Mouse (Mus musculus) heart, adult 2 months (tissue): ENCODE results near the gene Mypop. TPM values are rescaled to one million over a fixed set of nuclear protein-coding genes. Genes with fewer than 3 reads are reported as not detected.

Source experiments
- DNase-seq, 2 experiments: peaks; one replicate each; pipeline ENCODE4 v3.0.0; 2021
- H3K27ac ChIP-seq: fragments of 200-600 bp; 2 replicates; pipeline ENCODE4 v1.8.1; 2022
- H3K27me3 ChIP-seq: fragments of 200-500 bp; 2 replicates; pipeline ENCODE4 v1.6.1; 2012; ENCODE audit warnings: mild to moderate bottlenecking, low read length, inconsistent platforms, mixed read lengths; ENCODE audit not compliant: control insufficient read depth, insufficient read depth
- H3K36me3 ChIP-seq: fragments of 200-500 bp; 2 replicates; pipeline ENCODE4 v1.6.1; 2012; ENCODE audit warnings: low read length, inconsistent platforms; ENCODE audit not compliant: control insufficient read depth, insufficient read depth
- H3K4me1 ChIP-seq: fragments of 200-500 bp; 2 replicates; pipeline ENCODE4 v1.6.1; 2011; ENCODE audit warnings: low read length; ENCODE audit not compliant: control insufficient read depth, insufficient read depth
- H3K4me3 ChIP-seq: fragments of 200-600 bp; 2 replicates; pipeline ENCODE4 v1.8.1; 2022
- H3K79me2 ChIP-seq: fragments of 200-500 bp; replicated peaks from 2 replicates; pipeline ENCODE4 v1.6.1; 2012; ENCODE audit warnings: mild to moderate bottlenecking, inconsistent platforms, low read length, moderate library complexity, mixed read lengths; ENCODE audit not compliant: control insufficient read depth, insufficient read depth
- H3K9ac ChIP-seq: fragments of 200-500 bp; 2 replicates; pipeline ENCODE4 v1.6.1; 2012; ENCODE audit warnings: low read depth, mild to moderate bottlenecking, control low read depth, inconsistent platforms, low read length, mixed read lengths
- CTCF ChIP-seq: fragments of 200-600 bp; IDR thresholded peaks from 2 replicates; pipeline ENCODE4 v1.8.1; 2022; ENCODE audit warnings: antibody characterized with exemption, mild to moderate bottlenecking, moderate library complexity
- EP300 ChIP-seq: fragments of 200-500 bp; IDR thresholded peaks from 2 replicates; pipeline ENCODE4 v1.6.1; 2011; ENCODE audit warnings: low read depth, low read length, control low read depth; ENCODE audit not compliant: insufficient read depth
- POLR2A ChIP-seq: fragments of 200-500 bp; IDR thresholded peaks from 2 replicates; pipeline ENCODE4 v1.6.1; 2011; ENCODE audit warnings: mild to moderate bottlenecking, low read depth, low read length, control low read depth; ENCODE audit not compliant: insufficient read depth
- WGBS: fragments of 180-500 bp; shearing (Covaris S2); methylation state at CpG from one replicate; pipeline ENCODE4 v1.1.7; 2018; 5-methylcytosine and 5-hydroxymethylcytosine counted together
- intact Hi-C: fragments of 180-260 bp; cut with DNase I; formaldehyde crosslinking; loops from one replicate; pipeline ENCODE4 v1.15.1; 2025
- polyA plus RNA-seq: library from polyadenylated mRNA; depleted of rRNA; stranded (reverse); fragments of >200 nt; gene quantifications from 2 replicates; pipeline ENCODE4 v1.2.3, GENCODE M21; 2012
- total RNA-seq, 2 experiments: library from RNA; stranded (reverse); gene quantifications; 2 replicates each; pipeline ENCODE4 v1.2.3; 2021

The Mypop gene
- total and polyA plus RNA-seq, 3 experiments = 3.5 to 4.0 (median 3.9) TPM

- Histone ChIP-seq H3K4me3 (peak within 1 kb of the TSS; percentile 64), H3K9ac (peak within 1 kb of the TSS; percentile 87), H3K27me3 (peaks cover 6% of the 10 kb centered on the region; the same call in 1 of the 2 replicates), H3K4me1 (peaks cover 2% of the 10 kb centered on the region; the same call in 1 of the 2 replicates), H3K36me3 (no peaks in the 10 kb centered on the region), H3K27ac (peak within 1 kb of the TSS; percentile 78), H3K79me2 (peaks cover 3% of the 10 kb centered on the region)
- no peak for TF ChIP-seq POLR2A
- peak; percentile 67 for TF ChIP-seq CTCF
- no peak for TF ChIP-seq EP300
- peak; percentile 62 to 67 for DNase-seq
- 5% methylated on average over 30 of the region's 30 CpGs for WGBS
- intact Hi-C loops = loop anchor here (2.0 kb wide), 1 partner anchor 17 kb away; no protein-coding TSS in a partner anchor
Observed at GRCm38 (mm10) chr7:19023357-19023814, 32.3 kb downstream of the Mypop start, which contains the start of gene Foxa3. Gene Foxa3 (minus strand): TSS chr7:19023538.

GRCm38 (mm10) chr7:19024096-19024506 lies 33.1 kb downstream of the Mypop start, which contains the start of gene Sympk:
Gene Sympk (plus strand): TSS chr7:19024377.
- intact Hi-C loops = loop anchor here (2.0 kb wide), 1 partner anchor 97 kb away; no protein-coding TSS in a partner anchor
- Histone ChIP-seq H3K4me3 (peak within 1 kb of the TSS; percentile 64), H3K4me1 (peaks cover 2% of the 10 kb centered on the region; the same call in 1 of the 2 replicates), H3K27me3 (peaks cover 6% of the 10 kb centered on the region; the same call in 1 of the 2 replicates), H3K27ac (peak within 1 kb of the TSS; percentile 78), H3K9ac (peak within 1 kb of the TSS; percentile 87), H3K36me3 (no peaks in the 10 kb centered on the region), H3K79me2 (peaks cover 3% of the 10 kb centered on the region)
- peak; percentile 95 to 97 for DNase-seq
- whole genome bisulfite sequencing = under 1% methylated on average over 50 of the region's 50 CpGs
- TF ChIP-seq CTCF (no peak), EP300 (peak; percentile 31; the same call in 1 of the 2 replicates)

- intact Hi-C loops = loop anchor here (2.0 kb wide), 1 partner anchor 96 kb away; no protein-coding TSS in a partner anchor
- Histone ChIP-seq H3K27me3 (peaks cover 6% of the 10 kb centered on the region; the same call in 1 of the 2 replicates), H3K36me3 (no peaks in the 10 kb centered on the region), H3K27ac (peak overlapping the region; percentile 78), H3K4me3 (peak overlapping the region; percentile 64), H3K9ac (peak overlapping the region; percentile 87), H3K79me2 (peaks cover 3% of the 10 kb centered on the region), H3K4me1 (peaks cover 2% of the 10 kb centered on the region; the same call in 1 of the 2 replicates)
- no peak for DNase-seq
- TF ChIP-seq EP300 = no peak
- no peak for TF ChIP-seq CTCF
- TF ChIP-seq POLR2A = no peak
- whole genome bisulfite sequencing = 1% methylated on average over 26 of the region's 36 CpGs
Observed at GRCm38 (mm10) chr7:19024581-19025255, 33.7 kb downstream of the Mypop start.

DNA sequence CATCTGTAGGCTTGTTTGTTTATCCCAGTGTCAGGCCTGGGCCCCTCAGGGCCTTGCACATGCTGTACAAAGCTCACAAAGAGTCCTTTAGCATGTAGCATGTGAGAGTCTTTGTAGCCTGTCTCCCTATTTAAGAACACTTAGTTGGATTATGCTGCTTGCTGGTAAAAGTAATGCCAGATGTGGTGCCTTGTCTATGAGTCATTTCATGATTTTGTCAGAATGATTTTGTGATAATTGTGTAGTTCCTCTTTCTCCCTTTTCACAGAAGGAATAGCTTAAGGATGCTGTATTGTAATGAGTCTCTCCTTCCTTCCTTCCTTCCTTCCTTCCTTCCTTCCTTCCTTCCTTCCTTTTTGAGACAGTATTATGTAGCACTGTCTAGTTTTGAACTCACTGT lies 37.0 kb downstream of the Mypop start:
- no peak for DNase-seq
- peaks cover 2% of the 10 kb centered on the region; the same call in 1 of the 2 replicates for H3K4me1 ChIP-seq
- H3K9ac ChIP-seq = no peak overlapping the region
- TF ChIP-seq POLR2A = no peak
- TF ChIP-seq CTCF = no peak
- no peak for TF ChIP-seq EP300
- H3K36me3 ChIP-seq = no peaks in the 10 kb centered on the region
- H3K27me3 ChIP-seq = peaks cover 2% of the 10 kb centered on the region; the same call in 1 of the 2 replicates
- H3K4me3 ChIP-seq = no peak overlapping the region
- intact Hi-C loops = no loop called here
- peaks cover 3% of the 10 kb centered on the region for H3K79me2 ChIP-seq
- no peak overlapping the region for H3K27ac ChIP-seq

DNA sequence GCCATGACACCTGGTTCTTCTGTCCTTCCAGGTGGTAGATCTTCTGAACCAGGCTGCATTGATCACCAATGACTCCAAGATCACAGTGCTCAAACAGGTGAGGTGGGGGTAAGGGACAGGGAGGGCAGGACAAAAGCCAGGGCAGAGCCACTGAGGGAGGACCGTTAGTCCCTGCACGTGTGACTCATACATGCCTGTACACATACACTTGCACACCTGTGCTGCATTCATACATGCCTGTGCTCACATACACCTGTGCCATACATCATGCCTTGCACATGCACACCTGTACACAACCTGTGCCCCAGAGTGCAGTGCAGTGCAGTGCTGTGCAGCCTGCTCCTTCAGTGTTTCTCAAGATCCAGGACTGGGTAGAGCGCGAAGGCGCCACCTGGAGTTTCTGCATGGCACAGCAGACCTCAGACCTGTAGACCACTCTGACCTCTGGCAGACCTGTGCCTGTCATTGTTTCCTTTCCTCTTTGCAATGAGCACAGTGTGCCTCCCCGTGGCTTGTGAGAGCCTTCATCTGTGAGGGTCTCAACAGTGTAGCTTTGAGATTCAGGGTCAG lies 38.1 kb downstream of the Mypop start:
- Histone ChIP-seq H3K79me2 (peaks cover 3% of the 10 kb centered on the region), H3K9ac (no peak overlapping the region), H3K27me3 (no peaks in the 10 kb centered on the region), H3K27ac (no peak overlapping the region), H3K36me3 (no peaks in the 10 kb centered on the region), H3K4me3 (no peak overlapping the region), H3K4me1 (peaks cover 2% of the 10 kb centered on the region; the same call in 1 of the 2 replicates)
- peak; percentile 40 to 69 for DNase-seq
- intact Hi-C loops = no loop called here
- 69% methylated on average over 6 of the region's 6 CpGs for WGBS
- 0 out of 2 replicates have a peak, but pooled peaks have one; percentile 20 for TF ChIP-seq EP300
- TF ChIP-seq POLR2A = no peak
- peak; percentile 82 for TF ChIP-seq CTCF

DNA sequence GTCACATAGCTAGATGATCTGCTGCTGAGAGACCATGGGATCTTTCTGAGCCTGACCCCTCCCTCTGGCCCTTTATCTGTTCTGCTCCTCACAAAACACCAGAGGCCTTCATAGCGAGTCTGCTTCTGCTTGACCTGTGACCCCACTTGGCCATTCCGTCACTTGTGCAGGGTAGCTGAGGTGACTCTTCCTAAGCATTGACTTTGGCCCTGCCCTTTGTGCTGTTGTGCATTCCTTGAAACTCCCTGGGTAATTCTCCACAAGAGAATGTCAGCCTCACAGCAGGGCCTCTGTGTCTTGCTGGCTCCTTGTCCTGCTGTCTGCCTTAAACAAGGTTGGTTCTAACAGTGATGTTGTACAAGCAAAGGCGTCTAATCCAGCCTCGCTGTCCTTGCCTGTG lies 40.6 kb downstream of the Mypop start:
- Histone ChIP-seq H3K4me1 (no peaks in the 10 kb centered on the region), H3K9ac (no peak overlapping the region), H3K27me3 (no peaks in the 10 kb centered on the region), H3K79me2 (no peaks in the 10 kb centered on the region; the same call in 1 of the 2 replicates), H3K27ac (no peak overlapping the region), H3K36me3 (no peaks in the 10 kb centered on the region), H3K4me3 (no peak overlapping the region)
- 72% methylated on average over 4 of the region's 4 CpGs for WGBS
- no peak for DNase-seq
- 0 out of 2 replicates have a peak, but pooled peaks have one; percentile 18 for TF ChIP-seq EP300
- TF ChIP-seq POLR2A = no peak
- intact Hi-C loops = no loop called here
